Mouse (Mus musculus): ENCODE measurements around the gene Rtkn2.

Rtkn2 gene

GRCm38 (mm10) chr10:67984271-67984943 is 5.0 kb downstream of the Rtkn2 start:
- in situ Hi-C loops (cut with MboI; ENCODE audit: low pct_unique_long_range_greater_than_20kb in 1 of 2, low sequenced_read_pairs in 2 of 2, unreplicated experiment in 1 of 2), result no loop called here

- in situ Hi-C loops (cut with MboI; ENCODE audit: low pct_unique_long_range_greater_than_20kb in 1 of 2, low sequenced_read_pairs in 2 of 2, unreplicated experiment in 1 of 2), result no loop called here
These were observed 5.7 kb downstream of the Rtkn2 start for GRCm38 (mm10) chr10:67985100-67985499.

DNA sequence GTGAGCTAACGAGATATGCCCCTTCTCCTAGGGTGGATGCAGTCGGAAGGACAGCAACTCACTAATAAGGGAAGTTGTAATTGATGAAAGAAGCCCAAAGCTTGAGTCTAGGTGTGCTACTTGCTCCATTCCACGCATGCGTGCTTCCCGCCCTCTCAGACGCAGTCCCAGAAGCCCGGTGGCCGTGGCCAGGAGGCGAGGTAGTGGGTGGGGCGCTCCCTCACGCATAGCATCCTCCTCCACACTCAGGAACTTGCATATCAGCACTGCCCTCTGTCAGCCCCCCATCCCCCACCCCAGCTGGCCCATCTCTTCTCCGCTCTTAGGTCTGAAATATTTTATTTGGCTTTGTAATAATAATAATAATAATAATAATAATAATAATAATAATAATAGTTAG is 16.0 kb downstream of the Rtkn2 start:
- in situ Hi-C loops (cut with MboI; ENCODE audit: low pct_unique_long_range_greater_than_20kb in 1 of 2, low sequenced_read_pairs in 2 of 2, unreplicated experiment in 1 of 2), result no loop called here

GRCm38 (mm10) chr10:67996171-67996570 is 16.8 kb downstream of the Rtkn2 start:
- in situ Hi-C loops (cut with MboI; ENCODE audit: low pct_unique_long_range_greater_than_20kb in 1 of 2, low sequenced_read_pairs in 2 of 2, unreplicated experiment in 1 of 2), result no loop called here

DNA sequence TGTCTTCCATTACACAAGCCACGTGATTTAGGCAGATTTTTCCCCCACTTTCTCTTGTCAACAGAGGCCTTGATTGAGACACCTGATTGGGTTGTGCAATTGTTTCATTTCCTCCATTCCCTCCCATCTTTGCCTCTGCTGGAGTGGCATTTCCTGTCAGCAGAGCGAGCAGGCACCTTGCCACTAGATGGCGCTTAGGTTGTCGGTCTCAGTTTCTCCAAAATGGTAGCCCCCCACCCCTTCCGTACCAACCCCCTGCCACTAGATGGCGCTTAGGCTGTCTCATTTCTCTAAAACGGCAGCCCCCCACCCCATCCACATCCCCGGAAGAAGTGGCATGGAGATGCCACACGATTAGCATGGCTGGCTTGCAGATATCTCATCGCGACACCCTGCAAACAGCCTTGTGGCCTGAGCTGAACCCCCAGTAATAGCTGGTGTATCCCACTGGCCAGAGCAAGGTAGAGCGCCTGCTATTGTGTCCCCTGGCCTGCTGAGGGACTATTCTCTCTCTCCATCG is 18.8 kb downstream of the Rtkn2 start:
- in situ Hi-C loops (cut with MboI; ENCODE audit: low pct_unique_long_range_greater_than_20kb in 1 of 2, low sequenced_read_pairs in 2 of 2, unreplicated experiment in 1 of 2), result no loop called here

DNA sequence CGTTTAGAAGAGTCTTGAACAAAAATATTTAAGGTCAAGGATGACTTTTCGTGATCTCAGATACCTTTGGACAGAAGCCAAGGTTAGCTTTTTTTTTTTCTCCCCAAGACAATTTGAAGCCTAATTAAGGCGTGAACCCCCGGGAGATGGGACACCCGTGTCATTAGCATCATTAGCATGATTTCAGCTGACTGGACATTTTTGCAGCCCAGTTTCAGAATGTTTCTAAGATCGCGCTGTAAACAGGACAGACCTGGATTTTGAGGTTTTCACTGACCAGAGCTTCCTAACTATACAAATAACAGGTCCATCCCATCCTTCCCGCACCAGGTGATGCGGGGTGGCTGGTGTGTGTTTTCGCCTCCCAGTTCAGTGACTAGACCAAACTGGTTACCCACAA is 19.8 kb downstream of the Rtkn2 start:
- in situ Hi-C loops (cut with MboI; ENCODE audit: low pct_unique_long_range_greater_than_20kb in 1 of 2, low sequenced_read_pairs in 2 of 2, unreplicated experiment in 1 of 2), result no loop called here

- in situ Hi-C loops (cut with MboI; ENCODE audit: low pct_unique_long_range_greater_than_20kb in 1 of 2, low sequenced_read_pairs in 2 of 2, unreplicated experiment in 1 of 2), result no loop called here
These were observed 22.1 kb downstream of the Rtkn2 start for GRCm38 (mm10) chr10:68001456-68001855.

DNA sequence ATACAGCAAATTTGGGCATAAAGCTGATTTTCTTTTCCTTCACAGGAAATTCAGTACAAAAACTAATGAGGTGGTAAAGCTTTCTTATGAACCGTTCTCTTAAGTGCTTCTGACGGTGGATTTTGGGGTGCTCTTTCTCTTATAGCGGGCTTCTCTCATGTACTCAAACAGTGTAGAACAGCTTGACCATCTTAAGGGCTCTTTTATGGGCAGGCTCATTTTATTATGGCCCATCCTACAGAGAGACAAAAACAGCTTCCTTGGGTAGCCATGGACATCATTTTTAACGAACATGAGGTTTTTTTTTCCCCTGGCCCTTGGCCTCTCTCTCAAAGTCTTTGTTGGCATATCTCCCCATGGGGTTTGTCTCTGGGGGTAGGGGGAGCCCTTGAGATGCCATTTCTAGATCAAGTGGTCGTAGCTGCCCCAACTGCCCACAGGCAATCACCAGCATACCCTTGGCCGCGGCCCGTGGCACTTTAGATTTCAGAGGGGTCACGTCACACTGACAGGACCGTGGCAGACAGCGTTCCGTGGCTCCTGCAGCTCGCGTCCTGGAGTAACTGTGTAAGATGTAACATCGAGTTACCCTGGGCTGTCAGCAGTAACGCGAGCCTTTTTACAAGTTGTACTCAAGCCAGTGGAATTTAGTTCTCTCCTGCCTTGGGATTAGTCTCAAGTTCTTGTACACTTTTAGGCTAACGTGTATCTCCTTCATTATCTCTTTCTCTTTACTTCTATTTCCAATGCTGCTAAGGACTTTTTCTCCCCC is 24.5 kb downstream of the Rtkn2 start:
- in situ Hi-C loops (cut with MboI; ENCODE audit: low pct_unique_long_range_greater_than_20kb in 1 of 2, low sequenced_read_pairs in 2 of 2, unreplicated experiment in 1 of 2), result no loop called here

- in situ Hi-C loops (cut with MboI; ENCODE audit: low pct_unique_long_range_greater_than_20kb in 1 of 2, low sequenced_read_pairs in 2 of 2, unreplicated experiment in 1 of 2), result no loop called here
These were observed 26.0 kb downstream of the Rtkn2 start for GRCm38 (mm10) chr10:68005404-68005803.

- in situ Hi-C loops (cut with MboI; ENCODE audit: low pct_unique_long_range_greater_than_20kb in 1 of 2, low sequenced_read_pairs in 2 of 2, unreplicated experiment in 1 of 2), result no loop called here
These were observed 27.1 kb downstream of the Rtkn2 start for GRCm38 (mm10) chr10:68006491-68006890.

DNA sequence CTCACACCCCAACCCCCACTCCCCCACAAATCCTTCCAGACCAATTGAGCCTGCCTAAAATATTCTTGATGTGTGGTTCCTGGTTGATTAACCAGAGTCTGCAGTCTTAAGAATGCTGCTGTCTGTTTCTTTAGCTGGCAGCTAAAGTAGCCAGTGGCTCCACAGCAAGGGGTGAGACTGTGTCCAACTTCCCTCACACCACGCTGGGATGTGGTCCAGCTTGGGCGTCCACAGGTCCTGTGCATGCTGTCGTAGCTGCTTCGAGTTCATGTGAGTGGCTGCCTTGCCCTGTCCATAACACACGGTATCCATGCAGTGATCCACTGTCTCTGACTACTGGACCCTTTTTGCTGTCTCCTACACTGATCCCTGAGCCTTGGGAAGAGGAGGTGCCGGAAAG is 27.7 kb downstream of the Rtkn2 start:
- in situ Hi-C loops (cut with MboI; ENCODE audit: low pct_unique_long_range_greater_than_20kb in 1 of 2, low sequenced_read_pairs in 2 of 2, unreplicated experiment in 1 of 2), result no loop called here

DNA sequence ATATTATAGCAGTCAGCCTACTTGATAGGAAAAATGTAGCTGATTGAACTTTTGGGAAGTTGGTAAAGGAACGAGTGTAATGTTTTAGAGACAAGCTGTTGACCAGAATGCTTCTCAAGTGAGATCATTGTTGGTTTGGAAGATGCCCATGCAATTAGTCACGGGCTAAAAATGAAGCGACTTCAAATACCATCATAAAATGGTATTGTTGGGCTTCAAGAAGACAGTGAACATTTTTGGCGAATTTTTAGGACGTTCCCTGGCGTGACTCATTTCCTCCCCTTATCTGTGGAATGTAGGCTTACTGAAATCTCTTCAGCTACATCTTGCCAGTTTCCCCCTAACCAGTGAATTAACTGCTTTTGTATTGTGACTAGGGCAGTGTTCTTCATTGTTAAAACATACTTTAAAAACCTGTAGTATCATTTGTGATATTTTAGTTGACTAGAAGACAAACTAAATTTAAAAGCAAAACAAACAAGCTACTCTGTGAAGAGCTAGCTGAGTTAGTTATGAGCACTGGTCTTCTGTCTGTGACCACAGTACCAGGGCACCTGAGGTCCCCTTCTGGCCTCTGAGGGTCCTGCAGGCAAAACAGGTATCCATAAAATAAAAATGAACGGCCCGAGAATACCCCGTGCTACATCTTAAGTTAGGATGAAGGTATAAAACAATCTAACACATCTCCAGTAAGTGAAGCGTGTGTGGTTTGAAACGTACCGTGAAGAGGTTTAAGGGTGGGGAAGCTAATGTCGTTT is 29.0 kb downstream of the Rtkn2 start:
- in situ Hi-C loops (cut with MboI; ENCODE audit: low pct_unique_long_range_greater_than_20kb in 1 of 2, low sequenced_read_pairs in 2 of 2, unreplicated experiment in 1 of 2), result no loop called here

DNA sequence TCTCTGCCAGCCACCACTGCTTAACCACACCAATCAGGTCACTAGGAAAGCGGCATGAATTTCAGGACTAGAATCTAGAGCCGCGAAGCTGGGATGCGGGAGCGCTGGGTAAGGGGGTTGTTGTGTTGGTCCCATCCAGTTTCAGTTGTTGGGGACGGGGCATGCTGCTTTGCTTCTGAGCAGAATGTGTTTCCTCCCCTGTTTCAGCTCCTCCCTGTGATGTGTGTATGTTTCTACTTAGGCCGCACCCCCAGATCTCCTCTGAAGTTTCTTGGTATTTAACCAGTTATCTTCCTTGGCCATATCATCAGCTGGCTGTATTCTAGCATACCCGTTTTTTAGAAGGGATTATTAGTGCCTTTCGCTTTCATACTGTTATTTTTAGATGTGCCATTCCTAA is 29.9 kb downstream of the Rtkn2 start:
- in situ Hi-C loops (cut with MboI; ENCODE audit: low pct_unique_long_range_greater_than_20kb in 1 of 2, low sequenced_read_pairs in 2 of 2, unreplicated experiment in 1 of 2), result no loop called here

GRCm38 (mm10) chr10:68009867-68010266 is 30.5 kb downstream of the Rtkn2 start:
- in situ Hi-C loops (cut with MboI; ENCODE audit: low pct_unique_long_range_greater_than_20kb in 1 of 2, low sequenced_read_pairs in 2 of 2, unreplicated experiment in 1 of 2), result no loop called here

DNA sequence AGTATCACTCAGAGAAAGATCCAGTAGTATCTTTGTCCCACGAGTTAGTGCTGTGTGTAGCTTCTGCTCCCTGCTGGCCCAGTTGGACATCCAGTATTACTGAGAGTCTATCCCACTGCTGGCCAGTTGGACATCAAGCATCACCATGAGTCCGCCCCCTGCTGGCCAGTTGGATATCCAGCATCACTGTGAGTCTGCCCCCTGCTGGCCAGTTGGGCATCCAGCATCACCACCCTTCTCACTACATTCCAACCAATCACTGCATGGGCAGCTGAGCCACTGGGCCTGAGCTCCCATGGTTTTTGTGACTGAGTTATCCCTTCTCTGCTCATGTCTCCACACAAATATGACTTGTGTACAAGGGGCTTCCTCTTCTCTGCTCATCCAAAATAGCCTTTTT is 33.8 kb downstream of the Rtkn2 start:
- in situ Hi-C loops (cut with MboI; ENCODE audit: low pct_unique_long_range_greater_than_20kb in 1 of 2, low sequenced_read_pairs in 2 of 2, unreplicated experiment in 1 of 2), result no loop called here

- in situ Hi-C loops (cut with MboI; ENCODE audit: low pct_unique_long_range_greater_than_20kb in 1 of 2, low sequenced_read_pairs in 2 of 2, unreplicated experiment in 1 of 2), result no loop called here
These were observed 41.4 kb downstream of the Rtkn2 start for GRCm38 (mm10) chr10:68020755-68021154.

DNA sequence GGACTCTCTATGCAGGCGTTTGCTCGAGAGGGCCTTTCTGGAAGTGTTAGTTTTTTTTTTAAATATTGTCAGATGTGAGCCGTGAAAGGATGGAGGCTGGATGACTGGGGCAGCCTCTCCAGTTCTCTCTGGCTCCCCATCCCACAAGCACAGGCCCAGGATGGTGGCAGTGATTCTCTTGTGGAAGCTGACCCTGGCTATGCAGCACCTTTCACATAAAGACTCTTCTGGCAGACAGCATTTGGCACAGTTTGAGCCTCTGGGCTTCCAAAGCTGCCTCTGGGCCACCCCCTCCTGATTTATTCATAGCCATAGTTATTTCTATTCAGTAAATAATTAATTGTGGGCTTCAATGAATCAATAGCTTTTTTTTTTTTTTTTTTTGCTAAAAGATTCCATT is 46.3 kb downstream of the Rtkn2 start:
- in situ Hi-C loops (cut with MboI; ENCODE audit: low pct_unique_long_range_greater_than_20kb in 1 of 2, low sequenced_read_pairs in 2 of 2, unreplicated experiment in 1 of 2), result no loop called here

DNA sequence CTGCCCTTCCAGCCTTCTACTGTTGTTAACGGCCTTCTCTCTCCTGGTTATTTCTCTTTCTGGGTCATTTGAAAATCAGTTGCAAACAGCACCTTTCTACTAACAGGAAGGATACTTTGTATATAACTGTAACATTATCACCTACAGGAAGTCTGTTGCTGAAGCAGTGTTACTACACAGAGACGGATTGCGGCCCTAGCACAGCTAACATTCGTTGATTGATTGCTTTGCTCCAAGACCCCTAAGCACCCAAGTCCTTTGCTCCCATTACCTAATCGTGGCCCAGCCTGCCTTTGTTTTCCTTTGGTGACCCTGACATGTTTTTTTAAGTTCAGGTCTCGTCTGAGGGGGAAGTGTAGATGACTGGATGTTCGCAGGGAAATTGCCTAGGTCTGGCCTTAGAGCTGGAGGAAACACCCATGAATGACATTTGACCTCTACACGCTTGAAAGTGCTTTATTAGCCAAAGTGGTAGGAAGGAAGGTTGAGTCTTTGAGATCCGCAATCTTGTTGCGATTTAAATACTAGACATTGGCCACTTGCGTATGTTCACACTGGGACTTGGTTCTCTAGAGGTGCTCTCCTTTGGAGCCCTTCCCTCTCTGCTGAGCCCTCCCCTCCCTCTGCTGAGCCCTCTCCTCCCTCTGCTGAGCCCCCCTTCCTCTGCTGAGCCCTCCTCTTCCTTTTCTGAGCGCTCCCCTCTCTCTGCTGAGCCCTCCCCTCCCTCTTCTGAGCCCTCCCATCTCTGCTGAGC is 49.1 kb downstream of the Rtkn2 start:
- in situ Hi-C loops (cut with MboI; ENCODE audit: low pct_unique_long_range_greater_than_20kb in 1 of 2, low sequenced_read_pairs in 2 of 2, unreplicated experiment in 1 of 2), result no loop called here

Data from mouse embryonic stem cell (cell line).